Mouse (Mus musculus) neural tube, embryonic 13.5 days (tissue): Measurements from ENCODE around the gene Rgs8. TPM values are rescaled to one million over a fixed set of nuclear protein-coding genes. Genes with fewer than 3 reads are reported as not detected.

ENCODE experiments used
- ATAC-seq: fragments of 200-750 bp; cut with Nextera tagmentation; 2 replicates; pipeline ENCODE4 v1.8.0; 2017; ENCODE audit warnings: low read depth, mild to moderate bottlenecking, moderate TSS enrichment, moderate library complexity
- H3K27ac ChIP-seq: fragments of 300-500 bp; sonication (generic); replicated peaks from 2 replicates; pipeline ENCODE4 v1.5.1; 2015; ENCODE audit warnings: moderate library complexity, mild to moderate bottlenecking, inconsistent platforms
- H3K27me3 ChIP-seq: fragments of 300-500 bp; sonication (generic); 2 replicates; pipeline ENCODE4 v1.6.1; 2015; ENCODE audit warnings: mild to moderate bottlenecking, inconsistent platforms
- H3K36me3 ChIP-seq: fragments of 300-500 bp; sonication (generic); 2 replicates; pipeline ENCODE4 v1.6.1; 2015; ENCODE audit warnings: mild to moderate bottlenecking, inconsistent platforms
- H3K4me1 ChIP-seq: fragments of 300-500 bp; sonication (generic); replicated peaks from 2 replicates; pipeline ENCODE4 v1.6.1; 2015; ENCODE audit warnings: inconsistent platforms
- H3K4me2 ChIP-seq: fragments of 300-500 bp; sonication (generic); 2 replicates; pipeline ENCODE4 v1.6.1; 2015; ENCODE audit warnings: inconsistent platforms, mild to moderate bottlenecking, moderate library complexity
- H3K4me3 ChIP-seq: fragments of 300-500 bp; sonication (generic); 2 replicates; pipeline ENCODE4 v1.5.1; 2015; ENCODE audit warnings: mild to moderate bottlenecking, inconsistent platforms
- H3K9ac ChIP-seq: fragments of 300-500 bp; sonication (generic); 2 replicates; pipeline ENCODE4 v1.6.1; 2015; ENCODE audit warnings: moderate library complexity, mild to moderate bottlenecking, inconsistent platforms
- H3K9me3 ChIP-seq: fragments of 300-500 bp; sonication (generic); 2 replicates; pipeline ENCODE4 v1.6.1; 2016; ENCODE audit warnings: inconsistent platforms
- WGBS: fragments of 180-500 bp; shearing (Covaris S2); methylation state at CpG from one replicate; pipeline ENCODE4 v1.1.7; 2015; 5-methylcytosine and 5-hydroxymethylcytosine counted together
- polyA plus RNA-seq: library from polyadenylated mRNA; unstranded; fragments of >200 nt; fragmentation: Nextera tagmentation; extraction: Ambion mirVana; gene quantifications from 2 replicates; pipeline ENCODE4 v1.2.1, GENCODE M21; 2015

Rgs8 gene
- polyA plus RNA-seq, 1 experiment from 2014 or later, result 16.9 TPM

DNA sequence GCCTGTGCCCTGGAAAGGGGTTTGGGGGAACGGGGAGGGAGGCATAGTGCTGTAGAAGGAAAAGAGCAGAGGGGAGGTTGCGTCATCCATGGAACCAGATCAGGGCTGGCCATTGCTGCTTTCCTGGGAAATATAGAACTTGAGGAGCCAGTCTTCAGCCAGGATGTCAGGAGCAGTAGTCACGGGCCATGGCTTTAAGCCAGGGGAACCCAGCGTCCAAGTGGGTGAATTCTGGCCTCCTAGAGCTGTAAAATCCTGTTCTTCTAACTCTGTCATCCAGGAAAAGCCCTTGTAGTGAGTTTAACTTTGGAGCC is 8.8 kb downstream of the Rgs8 start:
- peak overlapping the region; percentile 26 for H3K4me3 ChIP-seq
- peak overlapping the region; percentile 56 for H3K4me2 ChIP-seq
- 33% methylated on average over 4 of the region's 4 CpGs for WGBS
- no peaks in the 10 kb centered on the region for H3K27me3 ChIP-seq
- H3K27ac ChIP-seq, result peak overlapping the region; percentile 97
- H3K9ac ChIP-seq, result peak overlapping the region; percentile 71
- no peaks in the 10 kb centered on the region for H3K9me3 ChIP-seq
- peaks cover 85% of the 10 kb centered on the region for H3K4me1 ChIP-seq
- no peak for ATAC-seq
- no peaks in the 10 kb centered on the region for H3K36me3 ChIP-seq

DNA sequence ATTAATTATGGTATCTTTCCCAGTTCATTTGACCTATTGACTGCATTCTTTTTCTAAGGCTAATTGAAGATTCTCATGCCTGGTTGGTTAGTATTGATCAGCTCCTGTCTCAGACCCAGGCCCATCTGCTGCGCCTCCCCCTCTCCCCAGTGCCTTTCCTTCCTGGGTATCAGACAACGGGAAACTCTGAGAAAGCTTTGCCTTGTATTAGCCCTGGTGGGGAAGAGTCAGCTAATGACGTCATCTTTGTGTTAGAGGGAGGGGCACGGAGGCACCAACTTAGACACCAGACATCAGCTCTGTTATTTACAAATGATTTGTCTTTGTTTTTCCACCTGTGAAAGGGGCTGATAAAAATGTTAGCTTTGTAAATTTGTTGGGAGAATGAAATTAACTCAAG is 9.5 kb downstream of the Rgs8 start:
- Histone ChIP-seq H3K27ac (peak overlapping the region; percentile 97; the same call in 1 of the 2 replicates), H3K4me1 (peaks cover 85% of the 10 kb centered on the region), H3K4me2 (peak overlapping the region; percentile 56), H3K9me3 (no peaks in the 10 kb centered on the region), H3K36me3 (no peaks in the 10 kb centered on the region), H3K9ac (no peak overlapping the region), H3K27me3 (no peaks in the 10 kb centered on the region), H3K4me3 (no peak overlapping the region)
- ATAC-seq, result no peak
- WGBS, result 18% methylated on average over 4 of the region's 4 CpGs

DNA sequence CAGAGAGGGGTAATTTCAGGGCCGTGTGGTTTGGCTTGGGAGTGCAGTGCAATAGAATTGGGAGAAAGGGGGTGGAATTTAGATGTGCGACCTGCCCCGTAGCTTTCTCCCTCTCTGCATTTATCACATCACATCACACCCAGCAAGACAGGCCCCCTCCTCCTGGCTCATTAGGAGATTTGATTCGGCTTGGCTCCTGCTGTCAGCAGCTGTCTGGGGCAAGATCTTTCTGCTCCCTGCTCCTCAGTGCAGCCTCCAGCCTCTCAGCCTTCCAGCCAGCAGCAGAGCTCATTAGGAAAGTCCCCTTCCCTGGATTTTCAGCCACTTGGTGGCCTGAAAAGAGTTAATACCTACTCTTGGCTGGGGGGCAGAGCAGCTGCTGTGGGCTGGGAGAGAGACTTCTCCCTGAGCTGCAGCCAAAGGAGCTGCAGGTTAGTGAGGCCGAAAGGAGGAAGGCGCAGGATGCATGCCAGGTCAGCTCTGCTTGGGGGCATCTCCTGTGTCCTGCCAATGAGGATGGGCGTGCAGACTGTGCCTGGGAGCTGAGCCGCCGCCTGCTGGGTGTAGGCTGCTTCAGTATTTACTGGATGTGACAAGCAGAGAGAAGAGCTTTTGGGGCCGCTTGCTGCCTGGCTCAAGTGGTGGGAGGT is 12.4 kb downstream of the Rgs8 start:
- H3K4me3 ChIP-seq, result peak overlapping the region; percentile 25
- H3K36me3 ChIP-seq, result no peaks in the 10 kb centered on the region
- H3K4me2 ChIP-seq, result peak overlapping the region; percentile 51
- H3K27me3 ChIP-seq, result no peaks in the 10 kb centered on the region
- H3K4me1 ChIP-seq, result peaks cover 79% of the 10 kb centered on the region
- H3K9me3 ChIP-seq, result no peaks in the 10 kb centered on the region
- peak overlapping the region; percentile 95 for H3K27ac ChIP-seq
- WGBS, result 3% methylated on average over 10 of the region's 10 CpGs
- peak overlapping the region; percentile 63 for H3K9ac ChIP-seq
- ATAC-seq, result peak; percentile 57

DNA sequence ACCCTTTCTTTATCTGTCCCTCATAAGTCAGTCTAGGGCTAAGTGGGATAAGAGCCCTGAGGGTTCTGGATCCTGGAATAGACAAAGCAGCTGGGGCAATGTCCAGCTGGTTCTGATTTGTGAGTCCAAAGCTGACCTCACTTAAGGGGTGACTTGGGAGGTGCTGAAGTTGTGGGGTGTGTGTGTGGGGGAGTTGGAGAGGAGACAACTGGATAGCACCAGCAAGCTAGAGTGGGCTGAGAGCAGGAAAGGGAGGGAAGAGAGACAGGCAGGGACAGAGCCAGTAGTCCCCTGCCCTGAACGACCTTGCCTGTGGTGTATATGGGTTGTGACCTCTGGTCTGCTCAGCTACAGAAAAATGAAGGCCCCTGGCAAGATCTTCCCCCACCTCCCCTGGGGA is 13.4 kb downstream of the Rgs8 start:
- Histone ChIP-seq H3K4me1 (peaks cover 79% of the 10 kb centered on the region), H3K9ac (peak overlapping the region; percentile 63), H3K4me3 (peak overlapping the region; percentile 25), H3K27ac (peak overlapping the region; percentile 95), H3K36me3 (no peaks in the 10 kb centered on the region), H3K4me2 (peak overlapping the region; percentile 51), H3K27me3 (no peaks in the 10 kb centered on the region), H3K9me3 (no peaks in the 10 kb centered on the region)
- ATAC-seq, result no peak
- 0% methylated on average over 1 of the region's 1 CpGs for WGBS

DNA sequence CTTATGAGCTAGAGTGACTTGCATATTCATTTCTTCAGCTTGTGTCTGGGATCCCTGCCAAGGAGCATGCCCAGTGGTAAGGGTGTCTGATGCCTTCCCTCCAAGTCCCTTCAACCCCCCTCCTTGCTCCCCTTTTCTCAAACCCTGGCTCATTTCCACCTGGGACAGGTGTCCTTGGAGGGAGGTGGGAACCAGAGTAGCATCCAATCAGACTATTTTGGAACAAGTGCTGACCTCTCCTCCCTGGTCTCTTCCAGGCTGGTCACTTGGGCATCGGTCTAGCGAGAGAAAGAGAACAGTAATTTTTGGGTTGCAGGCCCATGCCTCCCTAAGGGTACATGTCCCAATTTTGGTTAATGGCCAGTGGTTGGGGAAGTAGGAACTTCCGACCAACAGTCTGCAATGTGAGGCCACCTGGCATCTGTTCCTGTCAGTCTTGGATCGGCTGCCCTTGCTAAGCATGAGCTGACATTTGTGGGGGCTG is 14.5 kb downstream of the Rgs8 start:
- peak overlapping the region; percentile 22; the same call in 1 of the 2 replicates for H3K9ac ChIP-seq
- 0 out of 2 replicates have a peak overlapping the region, but pooled peaks have one; percentile 1 for H3K4me3 ChIP-seq
- ATAC-seq, result no peak
- 70% methylated on average over 4 of the region's 4 CpGs for WGBS
- no peaks in the 10 kb centered on the region for H3K9me3 ChIP-seq
- H3K36me3 ChIP-seq, result no peaks in the 10 kb centered on the region
- H3K4me1 ChIP-seq, result peaks cover 71% of the 10 kb centered on the region
- H3K4me2 ChIP-seq, result peak overlapping the region; percentile 51
- peak overlapping the region; percentile 25; the same call in 1 of the 2 replicates for H3K27ac ChIP-seq
- H3K27me3 ChIP-seq, result no peaks in the 10 kb centered on the region

DNA sequence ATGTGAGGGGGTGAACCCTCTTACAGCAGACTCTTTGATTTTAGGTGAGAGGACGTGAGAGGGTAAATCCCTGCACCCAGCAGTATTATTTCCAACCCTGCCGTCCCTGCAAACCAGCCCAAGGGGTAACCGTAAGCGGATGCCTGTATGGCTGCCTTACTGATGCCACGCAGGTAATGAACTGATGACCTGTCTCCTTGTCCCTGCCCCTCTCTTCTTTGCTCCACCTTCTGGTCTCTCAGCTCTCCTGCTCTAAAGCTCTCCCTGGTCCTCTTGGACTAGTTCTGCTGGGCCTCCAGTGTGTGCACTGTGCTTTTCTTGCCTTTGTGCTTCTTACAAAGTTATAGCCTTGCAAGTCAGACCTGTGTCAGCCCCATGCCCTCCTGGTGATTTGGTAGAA is 15.0 kb downstream of the Rgs8 start:
- H3K4me3 ChIP-seq, result no peak overlapping the region
- peaks cover 72% of the 10 kb centered on the region for H3K4me1 ChIP-seq
- peak overlapping the region; percentile 51 for H3K4me2 ChIP-seq
- no peaks in the 10 kb centered on the region for H3K27me3 ChIP-seq
- ATAC-seq, result no peak
- WGBS, result 74% methylated on average over 5 of the region's 5 CpGs
- no peaks in the 10 kb centered on the region for H3K9me3 ChIP-seq
- peak overlapping the region; percentile 25; the same call in 1 of the 2 replicates for H3K27ac ChIP-seq
- 0 out of 2 replicates have a peak, but pooled peaks cover 2% of the 10 kb centered on the region for H3K36me3 ChIP-seq
- peak overlapping the region; percentile 22; the same call in 1 of the 2 replicates for H3K9ac ChIP-seq

DNA sequence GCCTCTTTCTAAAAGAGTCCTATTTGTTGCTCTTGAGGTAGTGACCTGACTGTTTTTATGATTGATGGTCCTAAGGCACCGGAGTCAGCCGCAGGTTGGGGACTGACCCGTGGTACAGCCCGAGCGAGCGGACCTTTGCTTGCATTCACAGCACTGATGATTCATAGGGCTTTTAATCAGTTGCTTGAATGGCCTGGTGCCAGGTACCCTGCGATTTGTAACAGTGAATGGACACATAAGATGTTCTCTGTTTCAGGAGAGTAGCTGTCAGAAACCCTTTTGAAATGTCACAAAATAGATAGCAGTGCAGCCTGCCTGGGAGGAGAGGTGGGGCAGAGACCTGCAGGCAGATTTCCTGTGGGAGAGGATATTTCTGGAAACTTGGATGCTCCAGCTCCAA is 16.3 kb downstream of the Rgs8 start:
- no peak overlapping the region; the same call in 1 of the 2 replicates for H3K27ac ChIP-seq
- peaks cover 77% of the 10 kb centered on the region for H3K4me1 ChIP-seq
- H3K36me3 ChIP-seq, result 0 out of 2 replicates have a peak, but pooled peaks cover 7% of the 10 kb centered on the region
- H3K27me3 ChIP-seq, result no peaks in the 10 kb centered on the region
- ATAC-seq, result no peak
- H3K9me3 ChIP-seq, result no peaks in the 10 kb centered on the region
- H3K4me2 ChIP-seq, result peak overlapping the region; percentile 40
- WGBS, result 22% methylated on average over 7 of the region's 7 CpGs
- H3K9ac ChIP-seq, result 0 out of 2 replicates have a peak overlapping the region, but pooled peaks have one; percentile 38
- H3K4me3 ChIP-seq, result no peak overlapping the region

DNA sequence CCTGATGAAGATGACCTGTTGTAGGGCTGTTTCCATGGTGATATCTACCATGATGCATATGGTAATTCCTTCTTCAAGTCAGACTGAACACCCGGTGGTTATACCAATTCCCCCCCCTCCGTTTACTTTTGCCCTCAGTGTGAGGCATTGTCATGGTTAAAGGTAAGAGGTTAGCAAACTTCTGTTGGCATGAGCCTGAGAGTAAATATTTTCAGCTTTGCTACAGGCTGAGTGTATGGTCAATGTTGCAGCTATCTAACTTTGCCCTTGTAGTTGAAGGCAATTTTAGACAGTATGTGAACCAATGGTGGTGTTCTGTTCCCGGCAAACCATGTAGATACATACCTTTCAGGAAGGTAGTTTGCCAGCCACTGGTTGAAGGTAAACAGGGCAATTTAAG is 16.9 kb downstream of the Rgs8 start:
- Histone ChIP-seq H3K9me3 (no peaks in the 10 kb centered on the region), H3K9ac (no peak overlapping the region), H3K36me3 (0 out of 2 replicates have a peak, but pooled peaks cover 7% of the 10 kb centered on the region), H3K4me1 (peaks cover 72% of the 10 kb centered on the region), H3K4me2 (peak overlapping the region; percentile 40; the same call in 1 of the 2 replicates), H3K27ac (no peak overlapping the region; the same call in 1 of the 2 replicates), H3K27me3 (no peaks in the 10 kb centered on the region), H3K4me3 (no peak overlapping the region)
- no peak for ATAC-seq
- 52% methylated on average over 3 of the region's 3 CpGs for WGBS

DNA sequence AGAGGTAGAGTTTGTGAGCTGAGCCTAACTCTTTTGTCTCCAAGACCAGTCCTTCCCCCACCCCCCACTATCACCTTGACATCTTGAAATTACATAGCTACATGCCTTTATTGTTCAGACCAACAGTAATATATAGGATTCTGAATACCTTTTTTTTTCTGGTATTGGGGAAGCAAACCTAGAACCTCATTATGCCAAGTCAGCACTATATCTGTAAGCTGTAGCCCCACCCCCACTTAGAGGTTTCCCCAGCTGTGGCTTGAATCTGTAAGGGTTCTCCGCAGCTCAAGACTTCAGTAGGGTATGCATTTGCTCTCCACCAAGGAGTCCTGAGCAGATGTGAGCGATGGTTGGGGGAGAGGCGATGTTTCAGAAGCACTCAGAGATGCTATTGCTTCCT is 18.5 kb downstream of the Rgs8 start:
- Histone ChIP-seq H3K27me3 (no peaks in the 10 kb centered on the region), H3K9me3 (no peaks in the 10 kb centered on the region), H3K4me1 (peaks cover 60% of the 10 kb centered on the region), H3K36me3 (0 out of 2 replicates have a peak, but pooled peaks cover 7% of the 10 kb centered on the region), H3K4me3 (no peak overlapping the region), H3K4me2 (no peak overlapping the region), H3K9ac (no peak overlapping the region), H3K27ac (no peak overlapping the region)
- ATAC-seq, result no peak
- 83% methylated on average over 3 of the region's 3 CpGs for WGBS

DNA sequence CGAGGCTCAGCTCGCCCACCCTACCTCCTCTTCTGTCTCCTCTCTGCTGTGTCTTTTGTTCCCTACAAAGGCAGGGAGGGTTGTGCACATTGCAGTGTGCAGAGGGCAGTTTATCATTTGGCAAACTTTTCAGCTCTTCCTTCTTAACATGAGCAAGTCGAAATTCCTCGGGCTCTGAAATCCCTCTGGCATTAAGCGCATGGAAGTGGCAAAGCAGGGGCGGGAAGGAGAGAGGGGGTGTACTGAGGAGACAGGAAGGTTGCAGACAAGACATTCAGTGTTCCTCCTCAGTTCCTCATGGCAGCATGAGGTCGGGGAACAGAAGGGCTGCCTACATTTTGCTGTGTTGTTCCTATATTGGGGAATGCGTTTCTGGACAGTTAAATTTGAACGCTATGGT is 19.9 kb downstream of the Rgs8 start:
- WGBS, result 41% methylated on average over 9 of the region's 9 CpGs
- no peak for ATAC-seq
- 0 out of 2 replicates have a peak, but pooled peaks cover 7% of the 10 kb centered on the region for H3K36me3 ChIP-seq
- H3K4me3 ChIP-seq, result no peak overlapping the region
- H3K27me3 ChIP-seq, result no peaks in the 10 kb centered on the region
- H3K9ac ChIP-seq, result no peak overlapping the region
- no peak overlapping the region for H3K4me2 ChIP-seq
- no peak overlapping the region for H3K27ac ChIP-seq
- no peaks in the 10 kb centered on the region for H3K9me3 ChIP-seq
- peaks cover 53% of the 10 kb centered on the region for H3K4me1 ChIP-seq

DNA sequence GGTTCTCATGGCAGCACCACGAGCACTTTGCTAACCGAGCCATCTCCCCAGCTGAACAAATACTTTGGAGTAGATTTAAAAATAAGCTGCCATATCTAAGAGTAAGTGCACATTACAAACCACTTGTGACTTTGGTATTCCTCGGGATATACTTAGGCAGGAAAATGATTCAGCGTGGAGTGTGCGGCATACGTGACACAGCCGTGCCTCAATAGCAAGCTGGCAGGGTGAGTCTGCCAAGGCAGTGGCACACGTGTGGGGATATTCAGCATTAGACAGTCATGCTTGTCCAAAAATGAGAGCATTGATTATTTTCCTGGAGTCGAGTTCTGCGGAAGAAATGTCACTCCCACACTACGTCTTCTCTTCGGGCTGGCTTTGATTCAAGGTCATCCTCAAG is 21.1 kb downstream of the Rgs8 start:
- Histone ChIP-seq H3K4me3 (no peak overlapping the region), H3K27ac (no peak overlapping the region), H3K9me3 (no peaks in the 10 kb centered on the region), H3K9ac (no peak overlapping the region), H3K4me1 (peaks cover 54% of the 10 kb centered on the region), H3K4me2 (no peak overlapping the region), H3K27me3 (no peaks in the 10 kb centered on the region), H3K36me3 (0 out of 2 replicates have a peak, but pooled peaks cover 7% of the 10 kb centered on the region)
- no peak for ATAC-seq
- WGBS, result 82% methylated on average over 12 of the region's 12 CpGs

DNA sequence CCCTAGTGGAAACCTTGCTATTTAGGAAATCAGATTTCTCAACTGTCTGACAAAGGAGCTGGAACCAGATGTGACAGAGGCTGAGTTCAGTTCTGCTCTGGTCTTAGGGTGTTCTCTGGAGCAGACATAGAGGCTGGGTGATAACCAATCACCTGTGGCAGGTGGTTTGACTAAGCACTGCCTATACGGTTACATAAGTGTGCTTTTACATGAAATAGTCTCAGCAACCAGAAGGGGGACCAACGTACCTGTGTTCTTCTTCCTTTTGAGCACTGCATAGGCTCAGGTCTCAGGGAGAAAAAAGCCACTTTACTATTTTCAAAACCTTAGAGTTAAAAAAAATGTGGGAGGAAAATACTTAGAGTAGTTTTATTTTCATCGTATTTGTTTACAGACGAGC is 22.8 kb downstream of the Rgs8 start:
- WGBS, result 77% methylated on average over 4 of the region's 4 CpGs

More for the DNA sequence above, 22.8 kb downstream of the Rgs8 start:
- no peaks in the 10 kb centered on the region for H3K9me3 ChIP-seq
- 0 out of 2 replicates have a peak overlapping the region, but pooled peaks have one; percentile 18 for H3K27ac ChIP-seq
- no peak overlapping the region for H3K9ac ChIP-seq
- H3K4me3 ChIP-seq, result no peak overlapping the region
- H3K4me2 ChIP-seq, result no peak overlapping the region
- H3K4me1 ChIP-seq, result peaks cover 53% of the 10 kb centered on the region
- H3K27me3 ChIP-seq, result no peaks in the 10 kb centered on the region
- 0 out of 2 replicates have a peak, but pooled peaks cover 7% of the 10 kb centered on the region for H3K36me3 ChIP-seq
- ATAC-seq, result no peak
